In the genomic region with DNA sequence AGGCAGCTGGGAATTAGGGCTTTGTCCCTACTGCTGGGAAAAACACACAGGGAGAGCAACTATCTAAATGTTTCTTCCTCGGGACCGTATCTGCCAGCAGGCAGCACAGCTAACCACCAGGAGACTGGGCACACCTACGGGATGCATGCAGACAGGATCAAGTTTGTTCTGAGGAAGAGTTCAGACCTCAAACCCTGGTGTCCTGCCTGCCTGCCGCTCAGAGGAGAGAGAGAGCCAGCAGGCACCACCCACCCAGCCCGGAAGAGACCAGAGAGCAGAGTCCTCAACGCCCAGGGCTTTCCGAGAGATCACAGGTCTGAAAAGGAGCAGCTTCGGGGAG, we compare ENCODE assay signal across 11 mouse cellular contexts. TPM values are rescaled to one million over a fixed set of nuclear protein-coding genes. Genes with fewer than 3 reads are reported as not detected.
DNase-seq lines count a peak whose midpoint lies in the region; ATAC-seq and TF ChIP-seq lines count a peak whose summit lies in the region.
"Had no signal": no experiment of that assay in that cellular context is flagged by ENCODE, and none has a peak within 500 bp of the region (broad histone marks: within the 10 kb centered on the region; RNA-seq: fewer than 3 reads in every experiment).

No protein-coding gene starts in this region.

- H3K27me3 ChIP-seq in kidney, adult 2 months (replicated peaks; ENCODE audit: control insufficient read depth, insufficient read depth, low read length), result no peaks in the 10 kb centered on the region
- no peaks in the 10 kb centered on the region for H3K27me3 ChIP-seq in spleen, adult 2 months (ENCODE audit: control insufficient read depth, insufficient read depth, low read length)
- H3K27me3 ChIP-seq in intestine, embryonic 15.5 days (replicated peaks), result no peaks in the 10 kb centered on the region
- H3K27me3 ChIP-seq in stomach, embryonic 15.5 days (replicated peaks), result no peaks in the 10 kb centered on the region
- H3K27me3 ChIP-seq: forebrain, embryonic 15.5 days had no signal

- no peak for ATAC-seq in intestine, embryonic 15.5 days
- ATAC-seq in stomach, embryonic 15.5 days (ENCODE audit: insufficient read depth, low FRiP score, low read depth), result no peak
- ATAC-seq: forebrain, embryonic 15.5 days had no signal

- H3K27ac ChIP-seq in kidney, adult 2 months (ENCODE audit: insufficient read depth, low read depth, low read length), result peak overlapping the region; percentile 80
- H3K27ac ChIP-seq in spleen, adult 2 months (ENCODE audit: insufficient read depth, low read length), result peak overlapping the region; percentile 30
- peak overlapping the region; percentile 82 for H3K27ac ChIP-seq in intestine, embryonic 15.5 days
- peak overlapping the region; percentile 76 for H3K27ac ChIP-seq in stomach, embryonic 15.5 days
- H3K27ac ChIP-seq: forebrain, embryonic 15.5 days; hindbrain, embryonic 13.5 days had no signal

- DNase-seq in kidney, adult 2 months, result no peak
- DNase-seq in kidney, adult 18-20 months, result no peak
- DNase-seq in spleen, adult 2 months (ENCODE audit: low read depth in 1 of 2, low spot score in 2 of 2), result no peak
- no peak for DNase-seq in spleen, adult 18-20 months
- no peak for DNase-seq in frontal cortex, postnatal 36 days (ENCODE audit: low spot score in 2 of 2)
- no peak for DNase-seq in layer of hippocampus, adult 9-11 months
- DNase-seq: adrenal gland, postnatal 14 days had no signal

- no peaks in the 10 kb centered on the region for H3K36me3 ChIP-seq in kidney, adult 2 months (ENCODE audit: control insufficient read depth, insufficient read depth, low read length)
- no peaks in the 10 kb centered on the region for H3K36me3 ChIP-seq in spleen, adult 2 months (ENCODE audit: control insufficient read depth, insufficient read depth, low read length)
- H3K36me3 ChIP-seq in intestine, embryonic 15.5 days, result no peaks in the 10 kb centered on the region
- no peaks in the 10 kb centered on the region for H3K36me3 ChIP-seq in stomach, embryonic 15.5 days
- H3K36me3 ChIP-seq: forebrain, embryonic 15.5 days; hindbrain, embryonic 13.5 days had no signal

- H3K9me3 ChIP-seq in intestine, embryonic 15.5 days, result no peaks in the 10 kb centered on the region
- H3K9me3 ChIP-seq in stomach, embryonic 15.5 days, result no peaks in the 10 kb centered on the region
- H3K9me3 ChIP-seq: forebrain, embryonic 15.5 days; hindbrain, embryonic 13.5 days had no signal

- WGBS in kidney, adult 2 months, result 28% methylated on average over 8 of the region's 8 CpGs
- WGBS in spleen, adult 2 months, result 80% methylated on average over 8 of the region's 8 CpGs
- 26% methylated on average over 8 of the region's 8 CpGs for WGBS in intestine, embryonic 15.5 days
- whole genome bisulfite sequencing in stomach, embryonic 15.5 days, result 27% methylated on average over 8 of the region's 8 CpGs

- peaks cover 6% of the 10 kb centered on the region; the same call in 1 of the 2 replicates for H3K4me1 ChIP-seq in kidney, adult 2 months (ENCODE audit: control insufficient read depth, insufficient read depth, low read length)
- peaks cover 27% of the 10 kb centered on the region; the same call in 1 of the 2 replicates for H3K4me1 ChIP-seq in spleen, adult 2 months (ENCODE audit: control insufficient read depth, insufficient read depth, insufficient read length)
- H3K4me1 ChIP-seq in intestine, embryonic 15.5 days (replicated peaks), result peaks cover 23% of the 10 kb centered on the region
- peaks cover 23% of the 10 kb centered on the region for H3K4me1 ChIP-seq in stomach, embryonic 15.5 days

- no peak overlapping the region for H3K4me3 ChIP-seq in kidney, adult 2 months (ENCODE audit: insufficient read depth, low read depth, low read length)
- no peak overlapping the region for H3K4me3 ChIP-seq in spleen, adult 2 months (ENCODE audit: extremely low read depth, insufficient read depth, insufficient read length)
- H3K4me3 ChIP-seq in intestine, embryonic 15.5 days (replicated peaks), result no peak overlapping the region
- no peak overlapping the region for H3K4me3 ChIP-seq in stomach, embryonic 15.5 days (replicated peaks)
- H3K4me3 ChIP-seq: forebrain, embryonic 15.5 days; hindbrain, embryonic 13.5 days had no signal

- TF ChIP-seq CTCF in kidney, adult 2 months (conservative IDR thresholded peaks at IDR 0.05; ENCODE audit: insufficient read depth, insufficient read length, low read depth, low read length), result no peak
- TF ChIP-seq CTCF in spleen, adult 2 months (IDR thresholded peaks at IDR 0.05; ENCODE audit: extremely low read depth, insufficient read depth, insufficient read length, insufficient replicate concordance), result no peak

- H3K4me2 ChIP-seq in intestine, embryonic 15.5 days (replicated peaks), result peak overlapping the region; percentile 17; the same call in 1 of the 2 replicates
- H3K4me2 ChIP-seq in stomach, embryonic 15.5 days, result peak overlapping the region; percentile 38
- H3K4me2 ChIP-seq: forebrain, embryonic 15.5 days; hindbrain, embryonic 13.5 days had no signal

- TF ChIP-seq POLR2A in kidney, adult 2 months (IDR thresholded peaks at IDR 0.05; ENCODE audit: low read depth, low read length), result no peak
- TF ChIP-seq POLR2A in spleen, adult 2 months (IDR thresholded peaks at IDR 0.05; ENCODE audit: low read depth, low read length), result no peak

- H3K9ac ChIP-seq in intestine, embryonic 15.5 days, result no peak overlapping the region
- H3K9ac ChIP-seq in stomach, embryonic 15.5 days, result no peak overlapping the region
- H3K9ac ChIP-seq: forebrain, embryonic 15.5 days; hindbrain, embryonic 13.5 days had no signal

RNA-seq across cellular contexts. Expression of gene Lrrc32, which starts 5.8 kb away (rescaled TPM):
- polyA plus RNA-seq in kidney, adult 2 months (2012; rRNA removed), result 22.1 and 24.7 TPM in 2 replicates
- 11.2 and 12.8 TPM in 2 replicates for polyA plus RNA-seq in spleen, adult 2 months (2012; rRNA removed)
- polyA plus RNA-seq in intestine, embryonic 15.5 days (2015; fragmentation: Nextera tagmentation; extraction: Ambion mirVana), result 12.4 and 12.5 TPM in 2 replicates
- polyA plus RNA-seq in stomach, embryonic 15.5 days (2015; fragmentation: Nextera tagmentation; extraction: Ambion mirVana), result 9.8 TPM in 2 replicates

RNA-seq across cellular contexts. Expression of gene Gucy2d, which starts 43.0 kb away (rescaled TPM):
- polyA plus RNA-seq in kidney, adult 2 months (2012; rRNA removed), result not detected in 2 replicates
- not detected in 2 replicates for polyA plus RNA-seq in spleen, adult 2 months (2012; rRNA removed)
- 0.68 and 1.2 TPM in 2 replicates for polyA plus RNA-seq in intestine, embryonic 15.5 days (2015; fragmentation: Nextera tagmentation; extraction: Ambion mirVana)
- polyA plus RNA-seq in stomach, embryonic 15.5 days (2015; fragmentation: Nextera tagmentation; extraction: Ambion mirVana), result 0.09 TPM in 1 of 2 replicates, not detected in the other
- polyA plus RNA-seq: forebrain, embryonic 15.5 days had no signal

Comparison
In these comparisons a context has a peak if more than half of its experiments do, and no peak if none do; other contexts are left out.
1. H3K27ac ChIP-seq: peak in every context shown above with its lines; median percentile 82 in intestine, embryonic 15.5 days; 80 in kidney, adult 2 months; 76 in stomach, embryonic 15.5 days; 30 in spleen, adult 2 months.